Mouse (Mus musculus) kidney, postnatal 25 days (tissue): Measurements from ENCODE around the gene Cntln.

ENCODE experiments used
- DNase-seq, 2 experiments: peaks; one replicate each; pipeline ENCODE4 v3.0.0; 2021; ENCODE audit warnings: mixed read lengths in 2 of 2

The Cntln gene

DNA sequence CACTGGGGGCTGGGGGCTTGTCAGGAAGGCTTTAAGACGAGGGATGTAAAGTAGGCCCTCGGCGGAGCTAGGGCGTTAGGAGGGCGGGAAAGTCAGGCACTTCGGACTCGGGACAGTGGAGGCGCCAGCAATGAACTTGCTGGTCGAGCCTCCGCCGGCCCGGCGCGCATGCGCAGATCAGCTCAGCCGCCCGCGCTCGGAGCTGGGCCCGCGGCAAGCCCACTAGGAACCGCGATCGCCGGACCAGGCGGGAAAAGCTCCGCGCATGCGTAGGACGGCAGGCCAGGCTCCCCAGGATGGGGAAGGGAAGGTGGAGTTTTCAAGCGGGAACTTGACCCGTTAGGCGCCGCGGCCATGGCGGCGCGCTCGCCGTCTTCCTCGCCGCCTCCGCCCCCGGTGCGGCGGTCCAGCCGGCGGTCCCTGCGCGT is at the start of gene Cntln:
Gene Cntln, plus strand, starts transcription at position 199 of the 428 bp plus-strand sequence.
- DNase-seq = peak; percentile 94 to 97

DNA sequence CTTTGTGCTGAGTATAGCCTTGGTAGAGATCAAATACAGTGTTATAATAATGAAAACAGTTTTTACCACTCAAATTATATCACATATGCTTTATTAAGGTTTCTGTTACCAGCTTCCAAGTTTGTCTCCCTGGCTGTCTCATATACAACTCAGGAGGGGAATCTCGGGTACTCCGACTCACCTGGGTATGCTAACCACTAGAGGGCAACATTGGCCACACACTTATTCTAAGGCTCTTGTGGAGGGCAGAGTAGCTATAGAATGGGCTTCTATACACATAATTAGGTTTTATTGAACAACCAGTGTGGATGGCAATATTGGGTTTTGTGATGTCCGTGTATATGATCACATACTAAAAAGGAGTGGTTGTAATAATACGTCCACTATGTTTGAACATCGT is 47.1 kb upstream of the Cntln start:
- DNase-seq = peak; percentile 46 to 53

DNA sequence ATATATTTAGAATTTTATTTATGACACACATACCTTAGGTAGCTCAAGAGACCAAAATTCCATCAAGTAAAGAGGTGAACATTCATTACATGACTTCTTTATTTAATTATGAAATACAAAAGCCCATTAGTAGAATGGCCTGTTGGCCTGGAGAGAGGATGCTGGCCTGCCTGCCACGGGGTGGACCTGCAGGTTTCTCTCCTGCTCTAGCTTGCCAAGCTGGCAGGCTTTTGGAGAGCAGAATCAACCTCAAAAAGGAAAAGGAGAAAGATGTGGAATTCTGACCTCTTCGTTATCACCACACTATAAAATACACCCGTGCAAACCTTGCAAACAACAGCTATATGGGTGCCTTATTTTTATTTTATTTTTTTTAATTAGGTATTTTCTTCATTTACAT is 45.6 kb upstream of the Cntln start:
- DNase-seq = no peak

DNA sequence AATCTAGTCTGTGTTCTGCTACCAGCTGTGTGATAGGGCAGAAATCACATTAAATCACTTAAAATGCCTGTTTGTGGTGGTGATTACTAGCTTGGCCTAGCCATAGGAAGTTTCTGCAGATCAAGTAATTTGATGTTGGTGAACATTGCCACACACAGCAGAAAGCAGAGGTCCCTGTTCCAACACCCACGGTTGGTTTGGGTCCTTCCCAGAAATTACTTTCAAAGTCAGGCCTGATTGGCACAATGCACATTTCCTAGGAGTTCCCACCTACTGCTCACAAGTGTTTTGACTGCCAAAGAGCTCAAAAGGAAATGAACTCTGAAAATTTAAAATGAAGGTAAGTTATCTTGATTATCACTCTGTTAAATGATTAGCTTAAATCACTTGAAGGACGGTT is 44.6 kb upstream of the Cntln start:
- DNase-seq = no peak

DNA sequence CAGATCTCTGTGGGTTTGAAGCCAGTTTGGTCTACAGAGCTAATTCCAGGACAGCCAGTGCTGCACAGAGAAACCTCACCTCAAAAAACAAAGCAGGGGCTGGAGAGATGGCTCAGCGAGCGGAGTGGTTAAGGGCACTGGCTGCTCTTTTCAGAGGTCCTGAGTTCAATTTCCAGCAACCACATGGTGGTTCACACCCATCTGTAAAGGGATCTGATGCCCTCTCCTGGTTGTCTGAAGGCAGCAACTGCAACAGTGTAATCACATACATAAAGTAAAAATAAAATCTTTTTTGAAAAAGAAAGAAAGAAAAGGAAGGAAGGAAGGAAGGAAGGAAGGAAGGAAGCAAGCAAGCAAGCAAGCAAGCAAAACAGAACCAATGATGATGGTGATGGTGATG is 26.5 kb upstream of the Cntln start:
- DNase-seq = no peak

DNA sequence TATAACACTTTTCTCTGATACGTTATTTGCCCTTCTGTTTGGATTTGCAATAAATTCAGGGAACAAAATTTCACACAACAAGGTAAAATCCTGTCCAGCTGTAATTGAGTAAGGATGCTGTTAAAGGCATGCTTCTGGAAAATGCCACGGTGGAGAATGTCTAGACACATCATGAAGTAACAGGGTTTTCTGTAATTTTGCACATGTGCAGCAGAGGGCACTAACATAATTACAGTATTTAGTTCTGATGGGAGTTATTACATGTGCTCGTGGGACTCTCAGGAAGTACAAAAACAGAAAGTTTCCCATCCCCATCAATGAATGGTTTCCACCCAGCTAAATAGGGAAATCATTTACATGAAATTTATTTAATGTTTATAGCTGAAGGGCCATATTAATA is 7.8 kb upstream of the Cntln start:
- peak in 1 of 2 experiments; percentile 74 for DNase-seq

DNA sequence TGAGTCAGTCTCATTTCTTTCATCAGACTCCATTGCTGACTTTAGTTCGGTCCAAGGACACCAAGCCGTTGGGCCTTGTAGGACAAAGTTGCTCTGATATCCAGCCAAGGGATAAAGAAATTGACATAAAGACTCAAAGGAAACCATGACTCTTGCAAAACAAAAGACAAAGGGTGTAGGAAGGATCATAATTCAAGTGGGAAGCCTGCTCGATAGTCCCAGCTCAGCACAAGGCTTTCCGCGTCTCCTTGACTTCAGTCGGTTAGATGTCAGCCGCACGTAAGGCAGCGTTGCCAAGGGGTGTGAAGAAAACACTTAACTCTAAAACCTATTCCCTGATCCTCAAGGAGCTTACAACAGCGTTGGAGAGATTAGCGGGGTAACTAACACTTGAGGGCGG is 463 bp upstream of the Cntln start:
- peak in 1 of 2 experiments; percentile 5 for DNase-seq

DNA sequence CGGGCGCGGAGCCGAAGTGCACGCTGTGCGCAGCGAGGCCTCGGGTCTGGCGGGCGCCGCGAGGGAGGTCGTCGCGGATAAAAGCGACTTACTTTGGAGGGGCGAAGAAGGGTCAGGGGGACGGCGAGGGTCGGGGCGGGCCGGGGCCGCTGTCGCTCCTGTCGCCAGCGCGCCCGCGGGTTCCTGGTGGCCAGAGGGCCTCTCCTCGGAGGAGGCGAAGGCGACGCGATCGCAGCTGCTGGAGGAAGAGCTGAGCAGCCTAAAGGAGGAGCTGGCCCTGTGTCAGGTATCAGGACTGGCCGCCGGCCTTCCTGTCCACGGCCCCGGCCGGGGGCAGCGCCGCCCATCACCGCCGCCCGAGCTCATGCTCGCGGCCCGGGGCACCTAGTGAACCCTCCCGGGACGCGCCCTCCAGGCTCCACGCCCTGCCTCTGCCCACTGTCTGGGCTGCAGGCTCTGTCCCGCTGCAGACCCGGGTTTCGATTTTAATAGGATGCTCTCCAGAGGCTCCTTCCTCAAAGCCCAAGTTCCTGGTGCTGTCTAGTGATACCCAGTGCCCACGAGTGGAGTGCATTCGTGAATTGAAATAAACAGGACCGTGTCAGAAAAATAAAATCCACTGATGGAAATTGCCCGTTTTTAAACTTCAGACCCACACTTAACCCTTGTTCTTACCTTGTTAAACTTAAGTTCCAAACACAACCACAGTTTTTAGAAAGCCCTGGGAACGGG is 596 bp downstream of the Cntln start:
- DNase-seq = peak; percentile 58 to 82

DNA sequence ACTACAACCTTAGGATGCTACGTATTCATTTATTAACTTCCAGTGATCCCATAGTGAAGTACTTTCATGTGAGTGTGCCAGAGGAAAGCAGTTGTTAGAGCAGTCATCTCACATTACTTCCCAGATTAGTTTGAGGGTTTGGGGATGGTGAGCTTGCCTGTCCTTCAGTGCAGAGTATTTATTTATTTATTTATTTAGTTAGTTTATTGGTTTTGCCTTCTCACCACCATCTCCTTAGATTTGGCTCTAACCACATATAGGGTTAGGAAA is 1.1 kb downstream of the Cntln start:
- no peak for DNase-seq

DNA sequence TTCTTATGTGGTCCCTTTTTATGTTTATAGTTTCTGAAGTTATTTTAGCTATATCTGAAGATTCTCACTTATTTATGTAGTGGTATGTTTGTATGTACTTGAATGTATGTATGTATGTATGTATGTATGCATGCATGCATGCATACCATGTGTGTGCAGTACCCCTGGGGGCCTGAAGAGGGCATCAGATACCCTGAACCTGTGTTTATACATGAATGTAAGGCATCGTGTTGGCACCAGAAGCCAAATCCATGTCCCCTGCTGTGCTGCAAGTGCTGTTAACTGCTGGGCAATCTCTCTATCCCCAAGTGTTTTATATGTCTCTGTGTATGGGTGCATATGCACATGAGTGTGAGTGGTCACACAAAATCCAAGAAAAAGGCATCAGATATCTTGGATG is 34.3 kb downstream of the Cntln start:
- no peak for DNase-seq

DNA sequence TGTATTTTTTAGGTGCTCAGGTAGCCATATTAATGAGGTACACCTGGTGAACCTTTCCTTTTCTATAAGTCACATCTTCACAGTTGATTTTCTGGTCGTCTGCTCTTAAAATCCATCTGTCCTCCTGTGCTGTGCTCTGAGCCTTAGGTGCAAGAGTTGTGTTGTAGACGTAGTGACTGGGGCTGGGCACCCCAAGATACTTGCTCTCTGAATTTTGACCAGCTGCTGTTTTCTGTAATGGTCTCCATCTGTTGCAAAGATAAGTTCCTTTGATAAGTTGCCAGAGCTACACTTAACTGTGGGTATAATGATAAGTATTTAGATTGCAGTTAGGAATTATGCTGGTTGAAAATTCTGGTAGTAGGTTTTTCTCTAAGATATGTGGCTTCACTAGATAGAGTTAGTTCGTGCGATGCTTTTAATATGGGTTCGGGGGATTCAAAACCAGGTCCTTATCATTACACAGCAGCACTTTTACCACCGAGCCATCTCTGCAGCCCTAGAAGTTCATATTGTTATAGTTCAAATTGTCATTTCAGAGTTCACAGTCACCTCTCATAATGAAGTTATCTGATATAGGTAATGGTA is 50.3 kb downstream of the Cntln start:
- DNase-seq = no peak

DNA sequence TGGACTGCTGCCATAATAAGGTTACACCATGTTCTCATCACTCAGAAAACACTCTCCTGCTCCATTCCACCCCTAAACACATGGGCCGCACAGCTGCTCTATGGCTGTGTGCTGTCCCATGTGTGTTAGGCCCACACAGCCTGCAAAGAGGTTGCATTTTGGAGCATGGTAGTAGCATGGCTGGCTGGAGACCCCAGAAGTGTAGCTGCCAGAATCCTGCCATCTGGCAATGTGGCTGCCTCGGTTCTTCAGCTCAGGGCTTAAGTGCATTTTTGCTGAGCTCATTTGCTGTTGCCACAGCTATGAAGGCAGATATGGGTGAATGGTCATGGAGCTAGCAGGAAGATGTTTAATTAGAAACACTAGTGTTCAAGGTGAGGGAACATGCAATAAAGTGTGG is 58.0 kb downstream of the Cntln start:
- no peak for DNase-seq

DNA sequence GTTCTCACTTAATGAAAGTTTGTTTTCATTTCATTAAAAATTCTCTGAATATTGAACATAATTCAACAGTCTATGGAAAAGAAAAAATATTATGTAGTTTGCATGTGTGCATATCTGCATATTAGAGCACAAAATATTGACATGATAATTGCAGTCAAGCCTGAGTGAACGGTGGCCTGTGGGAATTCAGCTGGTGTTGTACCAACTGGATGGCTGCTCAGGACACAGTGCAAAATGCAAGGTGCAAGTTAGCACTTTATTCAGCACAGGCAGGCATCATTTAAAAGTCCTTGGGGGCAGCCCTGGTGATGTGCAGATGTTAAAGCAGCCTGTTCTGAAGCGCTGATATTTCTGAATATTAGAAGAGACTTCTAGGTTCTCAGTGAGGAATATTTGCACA is 58.5 kb downstream of the Cntln start:
- DNase-seq = no peak

DNA sequence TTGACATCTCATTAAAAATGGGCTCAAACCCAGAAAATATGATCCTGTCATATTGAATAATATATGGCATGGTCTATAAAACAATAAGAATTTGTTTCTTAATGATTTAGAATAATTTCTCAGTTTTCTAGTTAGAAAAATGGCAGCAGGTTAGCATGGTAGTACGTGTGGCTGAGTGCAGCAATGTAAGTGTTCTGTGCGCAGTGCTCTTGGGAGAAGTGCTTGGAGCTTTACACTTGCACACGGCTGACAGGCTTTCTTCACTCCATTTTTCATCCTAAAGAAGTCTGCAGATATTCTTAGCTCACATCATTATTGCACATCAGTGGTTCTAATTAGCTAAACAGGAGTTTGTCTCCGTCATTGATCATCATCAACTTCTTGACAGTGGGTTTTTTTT is 60.0 kb downstream of the Cntln start:
- DNase-seq = no peak

DNA sequence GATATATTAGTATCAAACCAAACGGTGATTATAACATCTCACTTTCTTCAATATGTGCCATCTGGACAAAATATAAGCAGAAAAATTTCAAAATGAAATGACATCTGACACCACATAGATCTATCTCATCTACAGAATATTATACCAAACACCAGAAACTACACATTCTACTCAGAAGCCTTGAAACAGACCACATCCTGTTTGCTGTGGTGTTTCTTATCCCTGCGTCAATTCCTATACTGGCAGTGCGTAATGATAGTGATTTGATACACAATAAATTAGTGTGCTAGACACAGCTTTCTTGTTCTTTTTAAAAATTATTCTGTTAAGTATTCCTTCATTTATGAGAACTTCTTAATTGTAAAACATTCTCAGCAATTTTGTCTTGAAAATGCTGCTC is 62.3 kb downstream of the Cntln start:
- no peak for DNase-seq

DNA sequence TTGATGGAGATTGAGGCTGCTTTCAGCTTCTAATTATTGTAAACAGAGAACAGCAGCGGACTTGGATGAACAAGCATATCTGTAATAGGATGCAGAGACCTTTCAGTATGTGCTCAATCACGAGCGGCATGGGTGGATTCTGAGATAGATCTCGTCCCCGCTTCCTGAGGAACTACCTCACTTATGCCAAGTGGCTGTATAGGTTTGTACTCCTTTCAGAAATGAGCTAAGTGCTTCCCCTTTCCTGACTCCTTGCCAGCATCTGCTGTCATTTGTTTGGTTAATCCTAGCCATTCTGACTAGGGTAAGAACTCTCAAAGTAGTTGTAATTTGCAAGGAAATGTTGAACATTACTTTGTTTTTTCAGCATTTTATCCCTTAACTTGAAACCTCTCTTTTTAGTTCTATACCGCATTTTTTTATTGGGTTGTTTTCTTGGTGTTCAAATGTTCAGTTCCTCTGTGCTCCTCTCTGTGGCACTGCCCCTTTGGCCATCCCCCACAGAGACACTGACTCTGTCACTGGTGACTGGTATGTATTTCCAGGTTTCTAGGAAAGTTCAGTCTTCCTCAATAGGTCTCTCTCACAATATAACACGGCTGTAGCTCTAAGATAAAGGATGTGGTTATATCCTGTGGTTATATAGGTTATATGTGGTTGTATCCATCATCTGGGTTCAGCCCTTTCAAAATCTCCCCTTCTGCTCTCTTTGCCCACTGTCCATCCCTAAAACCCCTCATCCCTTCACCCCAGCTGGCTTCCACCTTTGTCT is 93.0 kb downstream of the Cntln start:
- no peak for DNase-seq

DNA sequence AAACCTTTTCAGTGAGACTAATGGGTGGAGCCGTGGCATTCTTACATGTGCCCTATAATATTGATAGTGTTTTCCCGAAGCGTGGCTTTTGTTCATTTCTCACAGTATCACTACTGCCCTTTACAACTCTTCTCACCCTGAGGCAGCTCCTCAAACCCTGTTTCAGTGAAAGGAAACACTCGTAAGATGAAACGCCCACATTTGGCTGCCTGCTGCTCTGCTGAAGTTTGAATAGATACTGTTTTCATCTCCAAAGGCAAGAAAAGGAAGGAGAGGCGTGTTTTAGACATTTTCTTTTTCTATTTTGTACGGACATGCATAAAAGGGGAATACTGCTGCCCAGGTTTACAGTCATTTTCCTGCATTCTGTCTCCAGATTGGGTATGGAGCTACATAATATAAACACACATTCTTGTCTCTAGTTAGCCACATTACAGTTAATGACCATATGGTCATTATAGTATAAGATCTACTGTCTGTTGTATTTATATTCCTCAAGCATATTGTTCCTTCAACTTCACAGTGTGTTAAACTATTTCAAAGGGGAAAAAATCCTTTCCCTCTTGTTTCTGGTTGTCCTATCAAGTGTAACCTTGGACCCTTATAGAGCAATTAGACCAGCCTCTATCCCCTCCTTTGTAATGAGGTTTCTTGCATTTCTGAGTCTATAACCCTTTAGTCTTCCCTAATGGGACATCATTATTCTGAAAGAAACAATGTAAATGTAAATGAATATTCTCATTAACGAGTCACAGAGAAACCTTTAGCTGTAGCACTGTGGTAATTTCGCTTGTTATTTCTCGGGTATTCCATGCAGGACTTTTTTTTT is 111.6 kb downstream of the Cntln start:
- DNase-seq = no peak

DNA sequence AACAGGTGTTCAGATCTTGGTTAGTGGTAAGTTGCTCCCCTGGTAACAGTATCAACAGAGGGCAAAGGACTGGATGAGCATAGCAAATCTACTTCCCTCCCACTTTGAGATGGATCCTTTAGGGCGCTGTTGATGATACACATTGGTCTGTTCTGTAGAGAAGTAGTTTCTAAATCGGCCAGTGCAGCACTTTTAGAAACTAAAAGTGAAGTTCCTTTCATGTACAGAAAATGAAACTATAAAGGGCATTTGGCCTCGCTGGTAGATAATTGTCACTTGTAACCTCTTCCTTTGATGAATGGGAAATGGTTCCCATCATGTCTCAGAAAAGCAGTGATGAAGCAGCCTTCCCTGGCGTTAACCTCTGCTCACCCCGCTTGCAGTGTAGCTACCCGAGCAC is 121.5 kb downstream of the Cntln start:
- DNase-seq = no peak

DNA sequence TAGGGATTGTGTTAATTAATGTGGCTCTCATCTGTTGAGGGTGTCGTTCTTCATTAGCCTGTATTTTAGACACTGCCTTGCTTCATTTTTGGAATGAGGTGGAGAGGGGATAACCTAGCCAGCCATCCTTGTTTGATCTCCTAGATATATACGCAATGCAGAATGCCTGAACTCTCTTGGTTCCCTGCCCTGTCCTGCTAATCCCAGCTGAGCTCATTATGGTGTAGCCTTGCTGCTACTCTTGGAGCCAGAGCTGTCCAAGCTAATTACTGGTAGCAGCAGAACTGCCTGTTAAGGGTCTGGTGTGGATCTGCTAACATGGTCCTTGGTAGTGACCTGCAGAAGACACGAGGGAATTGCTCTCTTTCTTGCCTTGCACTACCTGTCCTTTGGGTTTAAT is 122.7 kb downstream of the Cntln start:
- DNase-seq = no peak

DNA sequence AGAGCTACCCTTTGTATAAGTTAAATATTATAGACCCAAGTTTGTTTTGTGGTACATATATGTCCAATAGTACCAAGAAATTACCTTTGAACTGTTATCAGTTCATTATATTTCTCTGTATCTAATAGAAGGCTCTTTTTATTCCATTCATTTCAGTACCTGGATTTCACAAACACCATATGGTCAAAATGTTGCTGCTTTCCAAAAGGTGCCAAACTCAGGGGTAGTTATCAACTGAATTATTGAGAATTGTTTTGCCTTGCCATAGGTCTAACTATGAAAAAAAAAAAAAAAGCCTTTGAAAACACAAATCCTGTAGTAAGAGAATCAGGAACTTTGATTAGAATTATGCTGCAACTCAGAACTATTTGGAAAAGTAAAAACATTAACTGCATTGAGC is 126.7 kb downstream of the Cntln start:
- DNase-seq = no peak

DNA sequence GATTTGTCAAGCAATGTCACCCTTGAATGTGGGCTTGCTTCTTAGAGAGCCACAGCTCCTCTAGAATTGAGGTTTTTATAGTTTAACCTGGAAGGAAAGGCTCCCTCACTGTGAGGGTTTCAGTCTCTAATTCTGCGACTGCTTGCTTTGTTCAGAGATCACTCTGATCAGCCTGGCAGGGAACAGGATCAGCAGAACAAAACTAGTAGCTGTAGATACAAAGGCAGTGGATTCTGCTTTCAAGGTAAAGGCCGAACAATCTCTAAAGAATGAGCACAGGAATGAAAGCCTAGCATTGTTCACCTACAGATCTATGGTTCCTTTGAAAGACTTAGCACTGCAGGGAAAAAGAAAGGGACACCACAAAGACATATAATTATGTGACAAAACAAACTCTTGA is 161.6 kb downstream of the Cntln start:
- no peak for DNase-seq

DNA sequence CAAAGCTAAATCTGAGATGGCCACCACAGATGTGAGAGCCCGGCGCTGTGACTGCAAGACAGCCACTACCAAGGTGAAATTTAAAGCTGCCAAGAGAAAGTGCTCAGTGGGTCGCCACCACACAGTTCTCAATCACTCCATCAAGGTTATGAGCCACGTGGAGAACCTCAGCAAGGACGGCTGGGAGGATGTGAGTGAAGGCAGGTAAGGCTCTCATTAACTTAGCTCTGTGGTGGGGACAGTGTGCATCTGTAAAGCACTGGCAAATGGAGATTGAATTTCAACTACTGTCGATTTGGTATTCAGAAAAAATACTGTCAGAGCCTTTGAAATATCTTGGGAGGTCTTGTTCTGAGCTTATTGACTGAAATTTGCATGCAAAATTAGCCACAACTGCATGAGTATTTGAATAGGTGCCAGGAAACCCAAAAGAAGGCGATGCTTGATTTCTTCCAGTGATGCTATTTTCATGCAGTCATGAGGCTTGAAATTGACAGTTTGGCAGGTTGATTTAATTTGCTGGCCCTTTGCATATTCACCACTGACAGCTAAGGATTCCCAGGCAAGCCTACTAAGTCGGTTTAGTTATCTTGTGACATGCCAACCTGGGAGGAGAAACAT is 165.9 kb downstream of the Cntln start:
- DNase-seq = no peak

DNA sequence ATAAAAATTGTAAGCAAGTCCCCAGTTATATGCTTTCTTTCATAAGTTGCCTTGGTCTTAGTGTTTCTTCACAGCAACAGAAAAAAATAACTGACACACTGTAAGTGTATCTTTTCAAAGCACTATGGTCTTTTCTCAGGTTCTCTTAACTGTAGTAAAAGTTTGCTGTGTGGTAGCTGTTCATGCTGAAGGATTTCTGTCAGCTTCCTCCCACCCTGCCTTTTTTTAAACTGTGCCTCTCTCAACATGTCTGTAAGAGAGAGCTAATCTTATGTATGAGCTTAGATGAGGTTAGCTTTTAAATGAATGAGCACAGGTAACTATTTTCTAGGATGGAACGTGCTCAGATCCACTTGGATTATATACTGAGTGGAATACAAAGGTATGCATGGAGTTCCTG is 170.5 kb downstream of the Cntln start:
- no peak for DNase-seq
